Mouse (Mus musculus) neutrophil, adult 5-6 weeks (primary cell): ENCODE data around the gene Tmem37. TPM values are rescaled to one million over a fixed set of nuclear protein-coding genes. Genes with fewer than 3 reads are reported as not detected.
A peak's percentile ranks its signal among the peaks of the same experiment; 100 is the strongest.

Source experiments
- ATAC-seq: fragments of 151-379, 151-347 bp; 2 replicates; pipeline ENCODE4 v1.8.0; 2017; ENCODE audit warnings: mild to moderate bottlenecking, moderate TSS enrichment; ENCODE audit not compliant: insufficient number of reproducible peaks, poor library complexity, low FRiP score, severe bottlenecking; ENCODE audit errors: extremely low read depth
- total RNA-seq: library from RNA; stranded (forward); fragments of 200-1000 nt; gene quantifications from 2 replicates; pipeline ENCODE4 v1.2.3, GENCODE M21; 2017

Tmem37 gene
- total RNA-seq, 1 experiment from 2014 or later, result not detected

- peak; percentile 44 for ATAC-seq
Measured at GRCm38 (mm10) chr1:120098327-120098726, 24.5 kb upstream of the Tmem37 start.

- ATAC-seq, result no peak
Measured at GRCm38 (mm10) chr1:120094920-120095319, 21.0 kb upstream of the Tmem37 start.

GRCm38 (mm10) chr1:120093482-120094134 lies 19.7 kb upstream of the Tmem37 start:
- ATAC-seq, result peak; percentile 71

GRCm38 (mm10) chr1:120090880-120091570 lies 17.2 kb upstream of the Tmem37 start:
- no peak for ATAC-seq

GRCm38 (mm10) chr1:120089180-120089579 lies 15.3 kb upstream of the Tmem37 start:
- ATAC-seq, result no peak

GRCm38 (mm10) chr1:120086644-120087043 lies 12.8 kb upstream of the Tmem37 start:
- ATAC-seq, result no peak

- no peak for ATAC-seq
Measured at GRCm38 (mm10) chr1:120085696-120086095, 11.8 kb upstream of the Tmem37 start.

- no peak for ATAC-seq
Measured at GRCm38 (mm10) chr1:120083921-120084517, 10.1 kb upstream of the Tmem37 start.

- ATAC-seq, result no peak
Measured at GRCm38 (mm10) chr1:120082957-120083585, 9.2 kb upstream of the Tmem37 start.

GRCm38 (mm10) chr1:120080632-120081031 lies 6.8 kb upstream of the Tmem37 start:
- no peak for ATAC-seq

DNA sequence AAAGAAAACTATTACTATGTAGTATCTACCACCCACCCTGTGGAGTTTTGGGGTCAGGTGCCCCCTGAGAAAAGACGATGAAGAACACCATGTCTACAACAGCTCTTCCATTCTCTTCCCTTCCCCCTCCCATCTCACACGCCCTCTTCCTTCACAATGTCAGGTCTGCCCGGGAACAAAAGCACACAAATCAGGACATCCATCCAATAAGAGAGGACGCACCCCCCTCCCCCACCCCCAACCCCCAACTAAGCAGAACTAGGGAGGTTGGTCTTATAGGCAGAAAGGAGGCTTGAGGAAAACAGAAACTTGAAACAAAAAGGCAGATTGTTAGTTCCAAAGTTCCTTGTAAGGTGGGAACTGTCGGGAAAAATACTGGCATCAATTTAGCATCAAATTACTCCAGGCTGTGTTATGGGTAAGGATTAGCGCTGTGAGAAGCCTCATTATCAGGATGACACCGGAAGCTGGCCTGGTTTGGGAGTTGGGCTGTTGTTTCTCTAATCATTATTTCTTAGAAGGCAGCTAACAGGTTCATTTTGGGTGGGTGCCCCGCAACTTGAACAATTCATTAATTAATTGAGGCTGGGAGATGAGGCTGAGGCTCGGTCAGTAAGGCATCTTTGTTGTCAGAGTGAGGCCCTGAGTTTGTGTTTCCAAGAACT lies 4.0 kb upstream of the Tmem37 start:
- ATAC-seq, result no peak

DNA sequence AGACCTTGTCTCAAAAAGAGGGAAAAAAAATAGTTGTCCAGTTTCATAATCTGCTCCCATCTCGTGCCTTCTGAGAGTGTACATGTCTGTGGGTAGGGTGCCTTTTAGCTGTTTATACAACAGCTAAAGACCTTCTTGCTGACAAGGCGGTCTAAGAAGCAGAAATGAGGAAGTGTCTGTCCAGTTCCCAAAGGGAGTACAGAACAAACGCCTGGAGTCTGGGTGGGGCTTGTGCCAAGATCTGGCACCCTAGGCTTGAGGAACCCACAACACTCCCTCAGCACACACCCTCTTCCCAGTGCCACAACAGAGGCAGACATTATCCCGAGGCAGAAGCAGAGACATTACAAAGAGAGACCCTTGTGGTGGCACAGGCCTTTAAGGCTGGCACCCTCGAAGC lies 1.6 kb upstream of the Tmem37 start:
- no peak for ATAC-seq

GRCm38 (mm10) chr1:120074931-120075330 lies 1.1 kb upstream of the Tmem37 start:
- no peak for ATAC-seq

- ATAC-seq, result no peak
Measured at GRCm38 (mm10) chr1:120074307-120074702, 431 bp upstream of the Tmem37 start.

- ATAC-seq, result no peak
Measured at GRCm38 (mm10) chr1:120072900-120073299, 974 bp downstream of the Tmem37 start.

DNA sequence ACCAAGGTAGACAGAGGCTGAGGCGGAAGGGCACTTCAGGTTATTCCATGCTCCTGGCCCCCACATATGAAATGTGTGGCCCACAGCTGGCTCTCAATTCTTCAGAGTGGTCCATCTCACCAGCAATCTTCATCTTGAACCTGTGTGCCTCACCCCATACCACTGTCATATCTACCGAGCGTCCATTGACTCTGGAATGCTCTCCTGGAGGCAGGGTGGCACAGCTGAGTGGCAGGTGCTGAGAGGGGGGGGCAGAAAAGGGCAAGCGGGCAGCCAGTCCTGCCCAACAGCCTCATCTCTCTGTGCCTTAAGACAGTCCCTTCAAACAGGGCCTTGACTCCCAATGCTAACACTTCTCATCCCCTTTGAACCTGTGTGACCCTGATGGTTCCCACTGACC lies 2.7 kb downstream of the Tmem37 start:
- no peak for ATAC-seq

- no peak for ATAC-seq
Measured at GRCm38 (mm10) chr1:120070168-120070567, 3.7 kb downstream of the Tmem37 start.

- no peak for ATAC-seq
Measured at GRCm38 (mm10) chr1:120069120-120069519, 4.8 kb downstream of the Tmem37 start.

- ATAC-seq, result no peak
Measured at GRCm38 (mm10) chr1:120066625-120067024, 7.2 kb downstream of the Tmem37 start.
